Mouse (Mus musculus) heart, embryonic 10.5 days (tissue): ENCODE results near the gene Rprd2. TPM values are rescaled to one million over a fixed set of nuclear protein-coding genes. Genes with fewer than 3 reads are reported as not detected.

Source experiments
- DNase-seq: peaks from one replicate; pipeline ENCODE4 v3.0.0-alpha.2; 2017; ENCODE audit warnings: low spot score
- H3K27ac ChIP-seq: fragments of 300-500 bp; sonication (generic); 2 replicates; pipeline ENCODE4 v1.5.1; 2016; ENCODE audit warnings: mild to moderate bottlenecking
- H3K27me3 ChIP-seq: fragments of 300-500 bp; sonication (generic); 2 replicates; pipeline ENCODE4 v1.6.1; 2016; ENCODE audit warnings: mild to moderate bottlenecking; ENCODE audit not compliant: poor library complexity, insufficient read depth, severe bottlenecking
- H3K36me3 ChIP-seq: fragments of 300-500 bp; sonication (generic); 2 replicates; pipeline ENCODE4 v1.6.1; 2016; ENCODE audit warnings: mild to moderate bottlenecking, moderate library complexity
- H3K4me1 ChIP-seq: fragments of 300-500 bp; sonication (generic); 2 replicates; pipeline ENCODE4 v1.6.1; 2016; ENCODE audit warnings: mild to moderate bottlenecking
- H3K4me3 ChIP-seq: fragments of 300-500 bp; sonication (generic); 2 replicates; pipeline ENCODE4 v1.5.1; 2016; ENCODE audit warnings: mild to moderate bottlenecking, moderate library complexity
- H3K9me3 ChIP-seq: fragments of 300-500 bp; sonication (generic); 2 replicates; pipeline ENCODE4 v1.6.1; 2016; ENCODE audit warnings: mild to moderate bottlenecking, moderate library complexity
- WGBS: fragments of 180-500 bp; shearing (Covaris S2); methylation state at CpG from one replicate; pipeline ENCODE4 v1.1.7; 2016; 5-methylcytosine and 5-hydroxymethylcytosine counted together
- microRNA-seq: library from miRNA; unstranded; fragments of <30 nt; microRNA quantifications from one replicate; pipeline ENCODE4, GENCODE M21; 2017
- polyA plus RNA-seq: library from polyadenylated mRNA; unstranded; fragments of >200 nt; fragmentation: Nextera tagmentation; extraction: Ambion mirVana; gene quantifications from 2 replicates; pipeline ENCODE4 v1.2.1, GENCODE M21; 2016

Gene Rprd2
- polyA plus RNA-seq, 1 experiment from 2014 or later: 22.7 TPM

DNA sequence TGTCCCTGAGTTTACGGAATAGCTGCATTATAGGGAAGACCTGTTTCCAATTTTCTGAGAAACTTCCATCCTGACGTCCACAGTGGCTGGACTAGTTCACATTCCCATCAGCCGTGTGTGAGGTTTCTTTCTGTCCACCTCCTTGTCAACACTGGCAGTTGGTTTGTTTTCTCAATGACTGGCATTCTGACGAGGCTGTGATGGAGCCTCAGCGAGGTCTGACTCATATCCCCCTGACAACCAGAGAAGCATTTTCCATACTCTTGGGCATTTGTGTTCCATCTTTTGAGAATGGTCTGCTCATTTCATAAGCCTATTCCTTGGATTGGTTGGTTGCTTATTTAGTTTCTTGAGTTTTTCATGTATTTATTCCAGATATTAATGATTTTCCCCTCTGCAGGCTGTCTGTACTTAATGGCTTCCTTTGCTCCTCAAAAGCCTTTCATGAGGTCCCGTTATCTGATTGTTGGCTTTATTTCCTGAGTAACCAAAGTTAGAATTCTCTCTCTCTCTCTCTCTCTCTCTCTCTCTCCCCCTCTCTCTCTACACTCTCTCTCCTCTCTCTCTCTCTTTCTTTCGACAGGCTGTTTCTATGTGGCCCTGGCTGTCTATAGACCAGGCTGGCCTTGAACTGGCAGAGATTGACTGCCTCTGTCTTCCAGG lies 91.8 kb downstream of the Rprd2 start:
- H3K36me3 ChIP-seq: no peaks in the 10 kb centered on the region
- DNase-seq: no peak
- no peaks in the 10 kb centered on the region for H3K9me3 ChIP-seq
- WGBS: 34% methylated on average over 7 of the region's 7 CpGs
- H3K27me3 ChIP-seq: no peaks in the 10 kb centered on the region
- peaks cover 9% of the 10 kb centered on the region; the same call in 1 of the 2 replicates for H3K4me1 ChIP-seq
- no peak overlapping the region for H3K4me3 ChIP-seq
- no peak overlapping the region for H3K27ac ChIP-seq

GRCm38 (mm10) chr3:95725863-95726262 lies 92.8 kb downstream of the Rprd2 start:
- no peaks in the 10 kb centered on the region for H3K27me3 ChIP-seq
- H3K4me3 ChIP-seq: no peak overlapping the region
- no peaks in the 10 kb centered on the region for H3K36me3 ChIP-seq
- H3K9me3 ChIP-seq: no peaks in the 10 kb centered on the region
- 78% methylated on average over 7 of the region's 7 CpGs for WGBS
- H3K27ac ChIP-seq: no peak overlapping the region
- peaks cover 9% of the 10 kb centered on the region; the same call in 1 of the 2 replicates for H3K4me1 ChIP-seq
- no peak for DNase-seq

DNA sequence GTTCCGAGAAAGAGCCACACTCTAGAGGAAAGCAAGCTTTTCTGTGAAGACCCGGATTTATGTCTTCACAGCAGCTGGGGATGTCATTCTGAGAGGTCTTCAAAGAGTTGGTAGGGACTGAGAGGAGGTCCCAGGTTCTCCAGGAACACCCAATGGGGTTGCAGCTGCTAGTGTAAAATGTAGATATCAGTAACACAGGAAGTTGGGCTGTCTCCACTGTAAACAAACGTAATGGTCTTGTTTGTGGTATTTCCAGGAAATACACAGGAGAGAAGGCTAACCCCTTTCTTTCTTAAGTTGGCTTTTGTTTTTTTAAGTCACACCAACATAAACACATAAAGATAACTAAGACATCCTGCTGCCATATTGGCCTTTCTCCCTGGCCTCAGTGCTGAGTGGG lies 96.3 kb downstream of the Rprd2 start:
- WGBS: 61% methylated on average over 3 of the region's 3 CpGs
- no peak for DNase-seq
- Histone ChIP-seq H3K27ac (no peak overlapping the region), H3K36me3 (no peaks in the 10 kb centered on the region), H3K27me3 (no peaks in the 10 kb centered on the region), H3K4me1 (peaks cover 12% of the 10 kb centered on the region), H3K4me3 (no peak overlapping the region), H3K9me3 (no peaks in the 10 kb centered on the region)

DNA sequence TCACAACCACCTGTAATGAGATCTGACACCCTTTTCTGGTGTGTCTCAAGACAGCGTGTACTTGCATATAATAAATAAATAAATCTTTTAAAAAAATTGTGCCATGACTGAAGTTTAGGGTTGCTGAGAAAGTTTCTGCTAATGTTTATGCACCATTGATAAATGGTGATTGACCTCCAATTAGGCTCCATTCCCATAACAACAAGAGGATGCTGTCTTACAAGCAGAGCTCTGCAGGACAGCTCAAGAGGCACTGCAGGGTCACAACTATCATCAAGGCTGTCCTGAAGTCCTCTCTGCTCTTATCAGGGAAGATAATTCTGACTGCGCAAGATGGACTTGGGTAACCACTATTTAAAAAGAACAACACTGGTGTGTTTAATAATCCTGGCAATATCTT lies 100.5 kb downstream of the Rprd2 start:
- peaks cover 3% of the 10 kb centered on the region; the same call in 1 of the 2 replicates for H3K4me1 ChIP-seq
- H3K27ac ChIP-seq: no peak overlapping the region
- no peaks in the 10 kb centered on the region; the same call in 1 of the 2 replicates for H3K36me3 ChIP-seq
- no peak for DNase-seq
- WGBS: 62% methylated on average over 2 of the region's 2 CpGs
- H3K4me3 ChIP-seq: no peak overlapping the region
- H3K27me3 ChIP-seq: no peaks in the 10 kb centered on the region
- no peaks in the 10 kb centered on the region for H3K9me3 ChIP-seq

GRCm38 (mm10) chr3:95716075-95716474 lies 102.6 kb downstream of the Rprd2 start:
- WGBS: 75% methylated on average over 1 of the region's 1 CpGs
- DNase-seq: no peak

More at GRCm38 (mm10) chr3:95716075-95716474, 102.6 kb downstream of the Rprd2 start:
- no peak overlapping the region for H3K27ac ChIP-seq
- peaks cover 4% of the 10 kb centered on the region; the same call in 1 of the 2 replicates for H3K36me3 ChIP-seq
- H3K9me3 ChIP-seq: no peaks in the 10 kb centered on the region
- no peak overlapping the region for H3K4me3 ChIP-seq
- no peaks in the 10 kb centered on the region for H3K27me3 ChIP-seq
- peaks cover 3% of the 10 kb centered on the region; the same call in 1 of the 2 replicates for H3K4me1 ChIP-seq

Small RNAs within 50 kb of the gene (microRNA-seq; reads per million reads assigned to microRNA genes)
- gene Mir7014: 1.3 reads per million

Other genes with a start within 250 kb of the Rprd2 start
- 23.4 and 25.4 TPM in 2 replicates for gene Golph3l, start 229.9 kb downstream of the Rprd2 start, polyA plus RNA-seq
- 59.3 and 67.2 TPM in 2 replicates for gene Ensa, start 193.9 kb downstream of the Rprd2 start, polyA plus RNA-seq
- gene Mcl1, start 160.1 kb downstream of the Rprd2 start, polyA plus RNA-seq: 37.7 and 50.2 TPM in 2 replicates
- gene Adamtsl4, start 130.9 kb downstream of the Rprd2 start, polyA plus RNA-seq: 4.2 and 5.7 TPM in 2 replicates
- gene Ecm1, start 79.3 kb downstream of the Rprd2 start, polyA plus RNA-seq: 76.8 and 109 TPM in 2 replicates
- 61.9 and 62.6 TPM in 2 replicates for gene Tars2, start 58.7 kb downstream of the Rprd2 start, polyA plus RNA-seq
- gene Prpf3, start 37.0 kb upstream of the Rprd2 start, polyA plus RNA-seq: 40.4 and 55.1 TPM in 2 replicates
- gene Mrps21, start 52.7 kb upstream of the Rprd2 start, polyA plus RNA-seq: 380 and 402 TPM in 2 replicates
- 6.0 and 10.7 TPM in 2 replicates for gene Ciart, start 63.4 kb upstream of the Rprd2 start, polyA plus RNA-seq
- 18.5 and 26.4 TPM in 2 replicates for gene BC028528, start 73.1 kb upstream of the Rprd2 start, polyA plus RNA-seq
- 30.4 and 39.4 TPM in 2 replicates for gene Aph1a, start 75.1 kb upstream of the Rprd2 start, polyA plus RNA-seq
- gene Car14, start 85.8 kb upstream of the Rprd2 start, polyA plus RNA-seq: 47.2 and 68.0 TPM in 2 replicates
- gene Anp32e, start 110.4 kb upstream of the Rprd2 start, polyA plus RNA-seq: 209 and 212 TPM in 2 replicates
- gene Plekho1, start 177.1 kb upstream of the Rprd2 start, polyA plus RNA-seq: 75.1 and 88.2 TPM in 2 replicates
- 26.1 and 30.6 TPM in 2 replicates for gene Vps45, start 239.6 kb upstream of the Rprd2 start, polyA plus RNA-seq